Mouse (Mus musculus) kidney, postnatal 4 days (tissue): ENCODE measurements at regions not wholly inside any gene's neighbourhood (a gene's known extent, or its start where the extent isn't known, plus 50 kb on each side); places are given as distances from the start of the nearest gene placed in this dataset.
A peak's percentile ranks its signal among the peaks of the same experiment; 100 is the strongest.

Experiments used
- DNase-seq, 2 experiments: peaks; one replicate each; pipeline ENCODE4 v3.0.0; 2021; ENCODE audit warnings: mixed read lengths in 2 of 2

DNA sequence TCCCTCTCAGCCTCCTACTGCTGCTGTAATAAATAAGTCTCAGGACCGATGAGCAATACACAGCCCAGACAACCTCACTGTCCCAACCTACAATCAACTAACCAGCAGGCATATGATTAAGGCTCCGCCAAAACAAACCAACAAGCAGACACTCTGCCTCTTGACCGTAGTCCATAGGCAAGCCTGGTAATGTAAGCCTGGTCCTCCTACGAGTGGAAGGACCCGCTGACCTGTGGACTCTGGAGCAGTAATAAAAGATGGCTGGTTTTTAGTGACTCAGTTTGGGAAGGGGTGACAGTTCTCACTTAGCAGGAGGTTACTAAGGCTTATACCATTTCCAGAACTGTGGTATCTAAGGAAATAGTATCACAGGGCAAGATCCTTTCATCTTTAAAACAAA, 53.4 kb downstream of the Gm47996 start:
- no peak for DNase-seq

DNA sequence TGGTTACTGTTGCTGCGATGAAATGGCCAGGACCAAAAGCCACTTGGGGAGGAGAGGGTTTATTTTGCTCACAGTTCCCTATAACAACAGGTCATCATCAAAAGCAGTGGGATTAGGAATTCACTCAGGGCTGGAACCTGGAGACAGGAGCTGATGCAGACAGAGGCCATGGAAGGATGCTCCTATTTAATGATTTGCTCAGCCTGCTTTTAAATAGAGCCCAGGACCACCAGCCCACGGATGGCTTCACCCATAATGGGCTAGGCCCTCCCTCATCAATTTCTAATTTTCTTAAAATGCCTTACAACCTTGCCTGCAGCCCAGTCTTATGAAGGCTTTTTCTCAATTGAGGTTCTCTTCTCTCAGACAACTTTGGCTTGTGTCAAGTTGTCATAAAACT, 53.9 kb downstream of the Gm47996 start:
- no peak for DNase-seq

GRCm38 (mm10) chr1:151264789-151265188, 54.9 kb downstream of the Gm47996 start:
- DNase-seq, result no peak

DNA sequence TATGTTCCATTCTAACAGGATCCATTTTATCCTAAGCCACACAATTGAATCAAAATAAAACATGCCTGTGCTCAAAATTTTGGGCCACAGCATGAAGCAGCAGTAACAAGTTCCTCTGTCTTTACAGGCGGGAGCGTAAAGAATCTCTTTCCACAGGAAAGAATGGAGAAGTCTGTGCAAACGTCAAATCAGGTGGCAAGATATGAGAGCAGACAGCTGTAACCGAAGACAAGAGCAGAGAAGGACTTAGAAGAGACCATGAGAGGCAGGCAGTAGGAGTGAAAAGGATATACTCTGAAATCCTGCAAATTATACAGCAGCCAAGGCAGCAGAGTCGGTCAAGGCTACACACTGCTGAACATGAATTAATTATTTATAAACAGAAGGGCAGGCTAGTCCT, 55.7 kb downstream of the Gm47996 start:
- DNase-seq, result no peak

- no peak for DNase-seq
Observed at GRCm38 (mm10) chr1:151266703-151267102, 56.8 kb downstream of the Gm47996 start.

DNA sequence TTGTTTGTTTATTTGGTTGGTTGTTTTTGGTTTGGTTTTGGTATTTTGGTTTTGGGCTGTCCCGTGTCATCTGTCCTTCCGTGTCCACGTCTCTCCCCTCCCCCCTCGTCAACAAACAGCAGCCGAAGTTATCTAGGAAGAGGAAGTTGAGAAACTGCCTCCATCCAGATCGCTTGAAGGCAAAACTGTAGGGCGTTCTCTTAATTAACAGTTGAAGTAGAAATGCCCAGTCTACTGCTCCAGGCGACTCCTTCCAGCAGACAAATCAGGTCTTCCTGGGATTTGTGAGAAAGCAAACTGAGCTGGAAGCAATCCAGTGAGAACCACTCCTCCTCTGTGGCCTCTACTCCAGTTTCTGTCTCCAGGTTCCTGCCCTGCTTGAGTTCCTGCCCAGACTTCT, 60.8 kb downstream of the Gm47996 start:
- DNase-seq, result no peak

GRCm38 (mm10) chr1:151274306-151274705, 64.4 kb downstream of the Gm47996 start:
- no peak for DNase-seq

DNA sequence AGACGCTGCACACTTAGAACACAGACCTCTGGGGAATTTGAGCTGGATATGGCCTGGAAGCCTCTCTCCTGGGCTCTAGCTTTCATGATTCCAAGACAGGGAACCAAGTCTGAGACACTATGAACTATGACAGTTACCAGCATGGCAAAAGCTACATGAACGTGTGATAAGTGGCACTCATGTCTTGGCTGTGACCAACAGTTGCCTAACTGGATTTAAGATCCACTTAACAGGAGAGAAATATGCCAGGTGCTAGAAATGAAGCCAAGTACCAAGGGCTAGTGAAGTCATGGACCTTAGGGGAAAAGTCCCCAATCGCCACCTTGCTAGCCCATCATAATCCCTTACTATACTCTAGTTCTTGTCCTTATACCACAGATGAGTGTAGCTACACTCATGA, 65.7 kb downstream of the Gm47996 start:
- DNase-seq, result no peak

DNA sequence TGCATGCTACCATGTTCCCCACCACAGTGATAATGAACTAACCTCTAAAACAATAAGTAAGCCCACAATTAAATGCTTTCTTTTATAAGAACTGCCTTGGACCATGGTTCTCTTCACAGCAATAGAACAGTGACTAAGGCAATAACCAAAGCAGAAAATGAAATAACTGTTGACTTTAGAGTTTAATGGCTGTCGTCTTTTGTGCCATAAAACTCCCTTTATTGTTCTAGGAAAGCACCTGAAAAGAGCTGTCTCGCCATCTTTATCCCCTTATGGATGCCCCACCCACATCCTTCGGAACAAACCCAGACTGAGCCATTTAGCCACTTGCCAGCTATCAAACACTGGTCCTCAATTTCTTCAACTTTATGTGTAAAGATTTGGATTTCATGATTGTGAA, 64.3 kb upstream of the Ivns1abp start:
- DNase-seq, result no peak

GRCm38 (mm10) chr1:151285045-151285444, 59.2 kb upstream of the Ivns1abp start:
- no peak for DNase-seq

GRCm38 (mm10) chr1:151287451-151287850, 56.8 kb upstream of the Ivns1abp start:
- DNase-seq, result peak; percentile 26 to 59

- DNase-seq, result no peak
Observed at GRCm38 (mm10) chr1:151289061-151289460, 55.2 kb upstream of the Ivns1abp start.

- no peak for DNase-seq
Observed at GRCm38 (mm10) chr1:151289493-151290258, 54.6 kb upstream of the Ivns1abp start.

DNA sequence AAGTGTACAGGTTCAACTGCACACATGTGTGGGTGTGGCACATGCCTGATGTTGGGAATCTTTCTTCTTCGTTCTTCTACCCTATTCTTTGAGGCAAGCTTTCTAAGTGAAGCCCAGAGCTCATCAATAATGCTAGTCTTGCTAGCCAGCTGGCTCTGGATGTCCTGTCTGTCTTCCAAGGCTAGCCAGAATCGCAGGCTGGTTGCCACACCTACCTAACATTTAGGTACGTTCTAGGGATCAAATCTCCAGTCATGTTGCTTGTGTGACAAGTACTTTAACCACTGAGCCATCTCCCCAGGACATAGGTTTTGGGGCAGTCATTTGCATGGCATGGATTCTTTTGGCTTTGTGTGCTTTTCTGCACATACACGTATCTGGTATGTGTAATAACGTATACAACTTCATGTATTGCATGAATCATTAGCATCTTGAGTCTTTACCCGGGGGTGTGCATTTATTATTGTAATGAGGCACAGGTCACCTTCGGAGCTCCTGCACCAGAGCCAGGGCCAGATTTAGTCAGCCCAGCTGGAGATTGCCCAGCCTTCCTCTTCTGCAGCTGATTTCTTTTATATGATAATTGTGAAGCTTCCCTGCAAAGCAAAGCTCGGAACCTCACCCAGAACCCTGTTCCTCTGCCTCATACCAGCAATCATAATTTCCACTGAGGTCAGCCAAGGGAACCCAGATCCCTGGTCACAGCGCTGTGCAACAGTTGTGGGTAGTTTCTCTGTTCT, 50.8 kb upstream of the Ivns1abp start:
- DNase-seq, result no peak
